Mouse (Mus musculus): ENCODE data around the gene Lnpk. TPM values are rescaled to one million over a fixed set of nuclear protein-coding genes. Genes with fewer than 3 reads are reported as not detected.

Gene Lnpk
- polyA plus RNA-seq, 3 experiments from 2014 or later = 31.1 to 45.4 (median 39.3) TPM

DNA sequence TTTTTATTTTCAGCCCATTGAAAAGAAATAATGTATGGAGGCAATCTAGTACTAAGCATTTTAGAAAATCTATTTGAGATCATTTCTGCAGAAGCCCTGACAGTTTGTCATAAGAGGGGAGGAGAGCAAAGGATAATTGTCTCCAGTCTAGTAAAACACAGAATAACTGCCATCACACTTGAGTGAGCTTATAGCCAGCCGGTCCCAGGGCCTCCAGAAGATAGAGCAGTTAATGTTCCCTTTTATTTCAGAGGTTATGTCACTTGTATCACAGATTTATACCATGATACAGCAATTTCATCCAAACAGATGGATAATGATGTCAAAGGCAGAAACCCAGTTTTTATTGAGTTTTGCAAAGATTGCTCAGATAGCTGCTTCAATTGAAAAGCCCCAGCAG, 89.0 kb downstream of the Lnpk start:
- no peak for ATAC-seq

- ATAC-seq = no peak
Observed at GRCm38 (mm10) chr2:74488443-74488842, 90.8 kb downstream of the Lnpk start.

DNA sequence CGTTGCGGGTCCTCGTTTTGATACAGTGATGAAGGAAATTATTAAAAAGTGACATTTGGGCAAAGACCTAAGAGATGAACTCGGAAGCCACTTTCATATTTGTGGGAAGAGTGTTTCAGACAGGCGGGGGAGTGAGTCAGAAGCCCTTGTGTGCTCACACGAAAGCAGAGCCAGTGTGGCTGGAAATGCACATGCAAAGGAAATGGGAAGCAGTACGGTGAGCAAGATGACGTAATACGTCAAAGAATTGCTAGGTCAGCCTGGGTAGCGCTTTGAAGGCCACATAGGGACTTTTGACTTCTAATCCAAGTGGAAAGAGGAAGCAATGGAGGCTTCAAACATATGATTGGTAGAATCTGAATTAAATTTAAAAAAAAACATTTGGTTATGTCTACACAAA, 96.6 kb downstream of the Lnpk start:
- ATAC-seq = no peak

DNA sequence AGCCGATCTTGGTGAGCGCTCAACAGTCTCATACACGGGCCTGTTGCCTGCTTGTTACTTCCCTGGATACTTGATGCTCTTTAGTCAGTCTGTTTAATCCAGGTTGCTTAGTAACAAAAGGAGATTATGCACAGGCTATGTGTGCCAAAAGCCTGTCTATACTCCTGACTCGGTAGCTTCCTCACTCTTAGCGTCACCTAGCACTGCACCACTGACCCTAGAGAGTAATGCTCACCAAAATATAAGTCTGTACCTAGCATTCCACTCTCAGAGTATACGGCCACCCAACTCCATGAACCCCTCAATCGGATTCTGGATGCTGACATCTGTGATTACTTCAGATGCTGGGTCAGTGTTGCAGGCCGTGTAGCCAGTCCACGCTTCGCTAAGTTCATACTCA, 97.1 kb downstream of the Lnpk start:
- no peak for ATAC-seq

Other genes with a start within 250 kb of the Lnpk start
- not detected for gene Evx2, start 80.1 kb upstream of the Lnpk start, polyA plus RNA-seq (2017; shearing (Covaris generic))
- not detected for gene Hoxd13, start 88.9 kb upstream of the Lnpk start, polyA plus RNA-seq (2017; shearing (Covaris generic))
- gene Hoxd12, start 95.6 kb upstream of the Lnpk start, polyA plus RNA-seq (2017; shearing (Covaris generic)) = not detected
- gene Hoxd11, start 100.1 kb upstream of the Lnpk start, polyA plus RNA-seq (2017; shearing (Covaris generic)) = under 1 TPM in 1 of 3 experiments, not detected in 2; 0.11 TPM
- gene Hoxd10, start 112.5 kb upstream of the Lnpk start, polyA plus RNA-seq (2017; shearing (Covaris generic)) = not detected
- not detected for gene Hoxd9, start 118.3 kb upstream of the Lnpk start, polyA plus RNA-seq (2017; shearing (Covaris generic))
- gene Hoxd8, start 125.2 kb upstream of the Lnpk start, polyA plus RNA-seq (2017; shearing (Covaris generic)) = not detected
- gene Hoxd3, start 132.5 kb upstream of the Lnpk start, polyA plus RNA-seq (2017; shearing (Covaris generic)) = not detected
- not detected for gene Hoxd4, start 132.5 kb upstream of the Lnpk start, polyA plus RNA-seq (2017; shearing (Covaris generic))
- not detected for gene Gm28230, start 147.3 kb upstream of the Lnpk start, polyA plus RNA-seq (2017; shearing (Covaris generic))
- not detected for gene Hoxd1, start 183.5 kb upstream of the Lnpk start, polyA plus RNA-seq (2017; shearing (Covaris generic))
- gene Mtx2, start 246.4 kb upstream of the Lnpk start, polyA plus RNA-seq (2017; shearing (Covaris generic)) = 10 to 100 TPM; 11.5 to 19.3 (median 17.4) TPM

Measured in inflammation-experienced regulatory T-cells, adult 6 months (primary cell).